Mouse (Mus musculus) heart, postnatal 0 days (tissue): Measurements from ENCODE around the gene Car10. TPM values are rescaled to one million over a fixed set of nuclear protein-coding genes. Genes with fewer than 3 reads are reported as not detected.
"Not testable (repeated sequence)": the region's sequence is repeated elsewhere in the genome, so short reads cannot be mapped to it uniquely, and the experiment has no call there.

Source experiments
- ATAC-seq: fragments of 200-750 bp; cut with Nextera tagmentation; 2 replicates; pipeline ENCODE4 v1.8.0; 2017; ENCODE audit warnings: low read depth, moderate number of reproducible peaks, moderate library complexity; ENCODE audit not compliant: insufficient read depth
- DNase-seq: peaks from one replicate; pipeline ENCODE4 v3.0.0-alpha.2; 2016; ENCODE audit warnings: low spot score
- H3K27ac ChIP-seq: fragments of 300-500 bp; sonication (generic); 2 replicates; pipeline ENCODE4 v1.5.1; 2014; ENCODE audit warnings: low read depth, mild to moderate bottlenecking
- H3K27me3 ChIP-seq: fragments of 300-500 bp; sonication (generic); 2 replicates; pipeline ENCODE4 v1.6.1; 2014; ENCODE audit warnings: low read length, mixed read lengths; ENCODE audit not compliant: control insufficient read depth, insufficient read depth
- H3K36me3 ChIP-seq: fragments of 300-500 bp; sonication (generic); replicated peaks from 2 replicates; pipeline ENCODE4 v1.6.1; 2014; ENCODE audit warnings: low read length, mixed read lengths; ENCODE audit not compliant: control insufficient read depth, insufficient read depth
- H3K4me1 ChIP-seq: fragments of 300-500 bp; sonication (generic); 2 replicates; pipeline ENCODE4 v1.6.1; 2014; ENCODE audit warnings: antibody characterized with exemption; ENCODE audit not compliant: control insufficient read depth, insufficient read depth
- H3K4me2 ChIP-seq: fragments of 300-500 bp; sonication (generic); 2 replicates; pipeline ENCODE4 v1.6.1; 2014; ENCODE audit warnings: low read depth, mild to moderate bottlenecking, low read length, moderate library complexity
- H3K4me3 ChIP-seq: fragments of 300-500 bp; sonication (generic); 2 replicates; pipeline ENCODE4 v1.5.1; 2014; ENCODE audit warnings: low read depth, low read length
- H3K9ac ChIP-seq: fragments of 300-500 bp; sonication (generic); replicated peaks from 2 replicates; pipeline ENCODE4 v1.6.1; 2014; ENCODE audit warnings: low read depth, low read length, mixed read lengths
- H3K9me3 ChIP-seq: fragments of 300-500 bp; sonication (generic); replicated peaks from 2 replicates; pipeline ENCODE4 v1.6.1; 2016; ENCODE audit warnings: low read length; ENCODE audit not compliant: control insufficient read depth
- CTCF ChIP-seq: IDR thresholded peaks from 2 replicates; pipeline ENCODE4 v1.5.1; 2016; ENCODE audit warnings: antibody characterized with exemption, control low read depth, low read depth
- EP300 ChIP-seq: IDR thresholded peaks from 2 replicates; pipeline ENCODE4 v1.6.1; 2016; ENCODE audit warnings: antibody characterized with exemption, low read depth
- WGBS: fragments of 180-500 bp; shearing (Covaris S2); extraction: QIAGEN DNeasy Blood & Tissue Kit; methylation state at CpG from one replicate; pipeline ENCODE4 v1.1.7; 2014; 5-methylcytosine and 5-hydroxymethylcytosine counted together
- polyA plus RNA-seq: library from polyadenylated mRNA; unstranded; fragments of >200 nt; fragmentation: Nextera tagmentation; extraction: Ambion mirVana; gene quantifications from 2 replicates; pipeline ENCODE4 v1.2.1, GENCODE M21; 2015
- total RNA-seq: library from RNA; depleted of rRNA; stranded (reverse); fragments of >200 nt; gene quantifications from 2 replicates; pipeline ENCODE4 v1.2.3, GENCODE M21; 2014; ENCODE audit warnings: low replicate concordance

Gene Car10
- total and polyA plus RNA-seq, 2 experiments from 2014 or later = not detected

DNA sequence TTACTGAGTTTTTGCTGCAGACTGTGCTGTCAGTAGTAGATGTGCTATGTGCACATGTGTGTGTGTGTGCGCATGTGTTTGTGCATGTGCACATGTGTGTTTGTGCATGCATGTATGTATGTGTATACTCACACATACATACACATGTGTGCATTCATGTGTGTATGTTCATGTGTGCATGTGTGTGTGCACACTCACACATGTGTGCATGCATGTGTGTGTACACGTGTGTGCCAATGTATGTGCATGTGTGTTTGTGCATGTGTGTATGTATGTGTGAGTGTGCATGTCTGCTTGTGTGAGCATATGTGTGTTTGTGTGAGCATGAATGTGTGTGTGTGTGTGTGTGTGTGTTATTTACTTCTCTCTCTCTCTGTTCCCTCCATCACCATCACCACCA lies 298.5 kb downstream of the Car10 start:
- Histone ChIP-seq H3K4me1 (no peaks in the 10 kb centered on the region), H3K4me3 (no peak overlapping the region), H3K9ac (no peak overlapping the region), H3K27ac (no peak overlapping the region), H3K4me2 (no peak overlapping the region), H3K27me3 (no peaks in the 10 kb centered on the region), H3K36me3 (no peaks in the 10 kb centered on the region), H3K9me3 (no peaks in the 10 kb centered on the region)
- no peak for TF ChIP-seq EP300
- no peak for TF ChIP-seq CTCF
- WGBS = 90% methylated on average over 2 of the region's 2 CpGs
- no peak for ATAC-seq
- DNase-seq = no peak

DNA sequence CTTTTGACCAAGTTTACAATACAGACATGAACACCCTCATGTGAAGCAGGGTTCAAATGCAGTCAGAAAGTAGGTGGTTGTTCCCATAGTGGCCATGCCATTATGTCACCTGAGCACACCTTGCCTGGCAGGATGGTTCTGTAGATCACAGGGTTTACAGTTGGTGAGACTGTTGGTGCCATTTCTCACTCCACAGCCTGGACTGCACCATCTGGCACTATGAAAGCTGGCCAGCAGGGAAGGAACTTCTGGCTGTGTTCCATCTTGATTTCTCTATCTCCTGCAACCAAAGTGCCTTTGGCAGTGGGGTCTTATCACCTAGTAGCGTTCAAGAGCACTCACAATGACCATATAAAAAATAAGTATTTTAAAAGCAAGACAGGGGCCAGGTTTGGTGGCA lies 303.3 kb downstream of the Car10 start:
- not testable (repeated sequence) for H3K27me3 ChIP-seq, H3K4me1 ChIP-seq, H3K4me3 ChIP-seq, H3K9ac ChIP-seq, H3K27ac ChIP-seq, H3K9me3 ChIP-seq, H3K36me3 ChIP-seq, ATAC-seq, H3K4me2 ChIP-seq, DNase-seq
- 29% methylated on average over 1 of the region's 1 CpGs for WGBS

DNA sequence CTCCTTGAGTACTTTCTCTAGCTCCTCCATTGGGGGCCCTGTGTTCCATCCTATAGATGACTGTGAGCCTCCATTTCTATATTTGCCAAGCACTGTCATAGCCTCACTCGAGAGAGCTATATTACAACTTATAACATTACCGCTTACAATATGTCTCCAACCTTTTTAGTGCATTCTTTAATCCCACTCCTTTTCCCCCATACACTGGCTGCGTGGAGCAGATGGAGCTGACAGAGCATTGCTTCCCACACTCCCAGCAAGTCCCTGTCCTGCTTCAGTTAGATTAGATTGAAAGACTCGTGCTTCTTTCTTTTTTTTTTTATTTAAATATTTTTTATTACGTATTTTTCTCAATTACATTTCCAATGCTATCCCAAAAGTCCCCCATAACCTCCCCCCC lies 310.2 kb downstream of the Car10 start:
- no peak for ATAC-seq
- WGBS = 67% methylated on average over 5 of the region's 5 CpGs
- no peaks in the 10 kb centered on the region for H3K4me1 ChIP-seq
- no peaks in the 10 kb centered on the region for H3K36me3 ChIP-seq
- no peak for TF ChIP-seq EP300
- TF ChIP-seq CTCF = no peak
- no peak overlapping the region for H3K4me2 ChIP-seq
- H3K27me3 ChIP-seq = no peaks in the 10 kb centered on the region
- no peak overlapping the region for H3K4me3 ChIP-seq
- no peaks in the 10 kb centered on the region for H3K9me3 ChIP-seq
- H3K9ac ChIP-seq = no peak overlapping the region
- H3K27ac ChIP-seq = no peak overlapping the region
- no peak for DNase-seq

DNA sequence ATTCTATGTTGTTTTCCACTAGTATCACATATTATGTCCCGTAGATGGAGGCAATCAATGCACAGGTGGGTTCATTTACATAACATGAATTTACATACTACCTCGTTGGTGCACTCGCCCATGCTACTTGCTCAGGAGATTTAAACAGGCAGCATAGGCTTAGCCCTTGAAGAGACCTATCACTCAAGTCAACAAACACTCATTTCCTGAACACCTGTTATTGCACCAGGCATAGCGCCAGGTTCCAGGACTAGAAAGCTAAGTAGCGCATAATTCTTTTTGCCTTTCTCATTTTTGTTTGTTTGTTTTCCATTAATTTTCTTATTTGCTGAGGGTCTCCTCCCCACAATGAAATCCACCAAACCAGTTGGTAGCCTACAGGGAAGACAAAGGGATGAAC lies 333.7 kb downstream of the Car10 start:
- Histone ChIP-seq H3K27me3 (no peaks in the 10 kb centered on the region), H3K27ac (no peak overlapping the region), H3K4me3 (no peak overlapping the region), H3K36me3 (no peaks in the 10 kb centered on the region), H3K4me2 (no peak overlapping the region), H3K4me1 (no peaks in the 10 kb centered on the region), H3K9ac (no peak overlapping the region), H3K9me3 (no peaks in the 10 kb centered on the region)
- no peak for DNase-seq
- 73% methylated on average over 5 of the region's 5 CpGs for WGBS
- ATAC-seq = no peak
- TF ChIP-seq CTCF (no peak), EP300 (no peak)

DNA sequence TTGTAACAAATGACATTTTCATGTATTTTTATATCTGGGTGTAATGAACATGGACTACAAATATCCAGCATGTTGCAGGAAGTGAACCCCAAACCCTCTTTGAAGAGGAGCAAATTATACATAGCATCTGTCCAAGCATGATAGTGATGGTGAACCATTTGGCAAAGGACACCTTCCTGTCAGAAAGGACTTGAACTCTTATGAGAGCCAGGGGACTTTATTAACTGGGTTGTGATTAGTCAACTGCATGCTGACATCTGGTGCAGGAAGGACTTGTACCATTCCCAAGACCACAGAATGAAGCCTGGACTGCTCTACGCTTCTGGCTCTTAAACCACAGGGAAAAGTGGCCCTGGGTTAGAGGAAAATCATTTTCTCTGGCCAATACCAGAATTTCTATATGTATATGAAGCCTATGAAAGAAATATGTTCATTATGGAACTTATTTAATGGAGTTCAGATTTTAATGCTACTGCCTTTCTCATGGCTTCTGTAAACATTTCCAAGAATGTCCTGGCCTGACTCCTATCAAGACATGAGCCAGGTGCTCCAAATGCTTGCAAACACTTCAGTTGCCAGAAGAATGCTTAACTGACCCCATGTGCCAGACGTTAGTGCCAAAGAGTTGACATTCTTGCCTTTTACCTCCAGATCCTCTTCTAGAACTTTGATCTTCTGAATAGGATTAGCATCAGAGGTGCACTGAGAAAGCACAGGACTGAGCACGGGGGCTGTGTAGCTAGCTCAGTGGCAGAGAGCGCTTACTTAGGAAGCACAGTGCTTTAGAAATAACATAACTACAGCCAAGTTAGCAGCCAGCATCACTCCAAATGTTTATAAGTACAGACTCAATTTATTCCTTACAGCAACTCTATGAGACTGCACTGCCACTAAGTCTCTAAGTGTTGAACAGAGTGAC lies 337.4 kb downstream of the Car10 start:
- no peak overlapping the region for H3K4me3 ChIP-seq
- no peak overlapping the region for H3K9ac ChIP-seq
- H3K9me3 ChIP-seq = no peaks in the 10 kb centered on the region
- no peaks in the 10 kb centered on the region for H3K36me3 ChIP-seq
- H3K4me2 ChIP-seq = no peak overlapping the region
- no peak for DNase-seq
- no peaks in the 10 kb centered on the region for H3K27me3 ChIP-seq
- 50% methylated on average over 4 of the region's 4 CpGs for WGBS
- no peaks in the 10 kb centered on the region for H3K4me1 ChIP-seq
- TF ChIP-seq EP300 (no peak), CTCF (no peak)
- no peak overlapping the region for H3K27ac ChIP-seq
- no peak for ATAC-seq

DNA sequence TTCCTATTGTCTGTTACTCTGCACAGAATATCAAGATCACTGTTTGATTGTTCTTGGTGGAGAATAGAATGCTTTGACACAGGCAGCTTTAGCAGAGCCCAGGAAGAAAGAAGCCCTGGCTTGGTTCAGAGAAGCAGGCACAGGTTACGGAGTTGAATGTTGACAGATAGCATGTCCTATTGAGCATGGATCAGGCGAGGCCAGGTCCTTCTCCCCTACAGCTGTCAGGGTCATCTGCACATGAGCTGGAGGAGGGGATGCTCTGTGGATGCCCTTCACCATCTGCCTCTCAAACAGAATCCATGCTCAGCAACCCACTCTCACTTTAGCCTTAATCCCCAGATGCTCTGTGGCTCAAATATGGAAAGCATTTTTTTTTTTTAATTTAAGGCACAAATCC lies 339.1 kb downstream of the Car10 start:
- H3K4me3 ChIP-seq = no peak overlapping the region
- H3K4me1 ChIP-seq = no peaks in the 10 kb centered on the region
- H3K9me3 ChIP-seq = no peaks in the 10 kb centered on the region
- no peak for DNase-seq
- WGBS = 49% methylated on average over 2 of the region's 2 CpGs
- H3K4me2 ChIP-seq = no peak overlapping the region
- TF ChIP-seq EP300 (no peak), CTCF (no peak)
- no peaks in the 10 kb centered on the region for H3K27me3 ChIP-seq
- H3K36me3 ChIP-seq = no peaks in the 10 kb centered on the region
- no peak overlapping the region for H3K27ac ChIP-seq
- ATAC-seq = no peak
- no peak overlapping the region for H3K9ac ChIP-seq
